Mouse (Mus musculus): ENCODE measurements around the gene Trim41. TPM values are rescaled to one million over a fixed set of nuclear protein-coding genes. Genes with fewer than 3 reads are reported as not detected.
"Not testable (repeated sequence)": the region's sequence is repeated elsewhere in the genome, so short reads cannot be mapped to it uniquely, and the experiment has no call there.

The Trim41 gene
- polyA plus RNA-seq, 1 experiment: 95.5 TPM

GRCm38 (mm10) chr11:48830279-48830678, 13.1 kb upstream of the Trim41 start:
- Histone ChIP-seq H3K27me3 (ENCODE audit: control insufficient read depth, insufficient read depth, low read length) (no peaks in the 10 kb centered on the region), H3K36me3 (ENCODE audit: control insufficient read depth, insufficient read depth, low read length) (no peaks in the 10 kb centered on the region), H3K27ac (ENCODE audit: control insufficient read depth, insufficient read depth, low read depth, low read length) (no peak overlapping the region), H3K4me3 (ENCODE audit: control insufficient read depth, low read depth, low read length) (no peak overlapping the region), H3K4me1 (ENCODE audit: control insufficient read depth, insufficient read depth, low read length) (peaks cover 3% of the 10 kb centered on the region; the same call in 1 of the 2 replicates)
- TF ChIP-seq CTCF (IDR thresholded peaks at IDR 0.05; ENCODE audit: control insufficient read depth, insufficient read depth, insufficient replicate concordance, low read depth, low read length) (no peak), POLR2A (IDR thresholded peaks at IDR 0.05; ENCODE audit: control insufficient read depth, low read depth, low read length) (no peak)

GRCm38 (mm10) chr11:48827926-48828325, 10.8 kb upstream of the Trim41 start:
- H3K36me3 ChIP-seq (ENCODE audit: control insufficient read depth, insufficient read depth, low read length): no peaks in the 10 kb centered on the region

DNA sequence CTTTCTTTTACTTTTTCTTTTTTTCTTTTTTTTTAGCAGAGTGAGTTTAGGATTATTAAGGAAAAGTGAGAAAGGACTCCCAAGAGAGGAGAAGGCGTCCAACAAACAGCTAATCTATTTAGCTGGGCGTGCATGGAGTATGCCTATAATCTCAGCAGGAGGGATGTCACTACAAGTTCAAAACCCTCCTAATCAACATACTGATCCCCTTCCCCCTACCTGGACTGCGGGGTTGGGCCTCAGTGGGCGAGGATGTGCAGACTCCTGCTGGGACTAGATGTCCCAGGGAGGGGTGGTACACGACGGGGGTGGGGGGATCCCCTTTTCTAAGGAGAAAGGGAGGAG, 9.6 kb upstream of the Trim41 start:
- Histone ChIP-seq H3K4me3 (ENCODE audit: control insufficient read depth, low read depth, low read length) (peak overlapping the region; percentile 0; the same call in 1 of the 2 replicates), H3K36me3 (ENCODE audit: control insufficient read depth, insufficient read depth, low read length) (no peaks in the 10 kb centered on the region), H3K4me1 (ENCODE audit: control insufficient read depth, insufficient read depth, low read length) (peaks cover 5% of the 10 kb centered on the region), H3K27ac (ENCODE audit: control insufficient read depth, insufficient read depth, low read depth, low read length) (no peak overlapping the region), H3K27me3 (ENCODE audit: control insufficient read depth, insufficient read depth, low read length) (no peaks in the 10 kb centered on the region)
- no peak for TF ChIP-seq POLR2A (IDR thresholded peaks at IDR 0.05; ENCODE audit: control insufficient read depth, low read depth, low read length)
- TF ChIP-seq CTCF (IDR thresholded peaks at IDR 0.05; ENCODE audit: control insufficient read depth, insufficient read depth, insufficient replicate concordance, low read depth, low read length): no peak

More at GRCm38 (mm10) chr11:48827926-48828325, 10.8 kb upstream of the Trim41 start:
- Histone ChIP-seq H3K27me3 (ENCODE audit: control insufficient read depth, insufficient read depth, low read length) (no peaks in the 10 kb centered on the region), H3K27ac (ENCODE audit: control insufficient read depth, insufficient read depth, low read depth, low read length) (no peak overlapping the region), H3K4me1 (ENCODE audit: control insufficient read depth, insufficient read depth, low read length) (peaks cover 5% of the 10 kb centered on the region), H3K4me3 (ENCODE audit: control insufficient read depth, low read depth, low read length) (no peak overlapping the region)
- TF ChIP-seq POLR2A (IDR thresholded peaks at IDR 0.05; ENCODE audit: control insufficient read depth, low read depth, low read length) (no peak), CTCF (IDR thresholded peaks at IDR 0.05; ENCODE audit: control insufficient read depth, insufficient read depth, insufficient replicate concordance, low read depth, low read length) (no peak)

DNA sequence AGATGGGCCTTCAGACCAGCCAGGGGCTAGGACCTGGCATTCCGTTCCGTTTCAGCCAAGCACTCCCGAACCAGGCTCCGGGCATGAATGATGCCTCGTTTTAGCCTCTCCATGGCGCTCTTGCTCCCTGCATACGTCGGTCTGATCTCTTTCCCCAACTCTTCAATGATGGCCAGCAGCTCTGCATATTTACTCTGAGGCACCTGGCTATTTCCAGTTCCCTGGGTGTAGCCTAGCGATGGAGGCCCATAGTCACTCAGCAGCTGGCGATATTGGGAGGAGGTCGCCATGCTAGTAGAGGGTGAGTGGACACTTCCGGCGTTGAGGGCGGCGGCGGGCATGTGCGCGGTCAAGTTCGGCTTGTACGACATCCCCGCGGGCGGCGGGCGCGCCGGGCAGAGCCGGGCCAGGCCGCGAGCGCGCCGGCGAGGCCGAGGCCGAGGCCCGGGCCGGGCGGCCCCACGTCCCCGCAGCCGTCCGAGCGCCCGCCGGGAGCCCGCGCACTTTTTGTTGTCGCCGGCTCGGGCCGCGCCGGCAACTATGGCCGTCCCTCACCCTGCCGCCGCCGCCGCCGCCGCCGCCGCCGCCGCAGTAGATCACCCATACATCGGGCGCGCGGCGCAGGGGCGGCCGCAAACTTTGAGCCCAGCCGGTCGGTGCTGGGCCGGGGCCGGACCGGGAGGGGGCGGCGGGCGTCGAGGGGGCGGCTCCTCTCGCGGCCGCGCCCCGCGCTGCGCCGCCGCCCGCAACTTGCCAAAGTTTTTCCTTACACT, 9.0 kb upstream of the Trim41 start, which contains the start of the genes Trim7 and Gm12184:
Trim7 (plus strand) TSS at position 162 of the 773 bp plus-strand sequence.
Gm12184 (minus strand) TSS at position 677 of the 773 bp plus-strand sequence.
- not testable (repeated sequence) for H3K36me3 ChIP-seq (ENCODE audit: control insufficient read depth, insufficient read depth, low read length); H3K4me1 ChIP-seq (ENCODE audit: control insufficient read depth, insufficient read depth, low read length); H3K27me3 ChIP-seq (ENCODE audit: control insufficient read depth, insufficient read depth, low read length)
- Histone ChIP-seq H3K4me3 (ENCODE audit: control insufficient read depth, low read depth, low read length) (peak within 1 kb of the TSS; percentile 56), H3K27ac (ENCODE audit: control insufficient read depth, insufficient read depth, low read depth, low read length) (peak within 1 kb of the TSS; percentile 55; the same call in 1 of the 2 replicates)

GRCm38 (mm10) chr11:48824311-48824830, 7.2 kb upstream of the Trim41 start:
- Histone ChIP-seq H3K36me3 (ENCODE audit: control insufficient read depth, insufficient read depth, low read length) (no peaks in the 10 kb centered on the region), H3K27ac (ENCODE audit: control insufficient read depth, insufficient read depth, low read depth, low read length) (no peak overlapping the region), H3K4me1 (ENCODE audit: control insufficient read depth, insufficient read depth, low read length) (peaks cover 5% of the 10 kb centered on the region), H3K27me3 (ENCODE audit: control insufficient read depth, insufficient read depth, low read length) (no peaks in the 10 kb centered on the region), H3K4me3 (ENCODE audit: control insufficient read depth, low read depth, low read length) (peak overlapping the region; percentile 44; the same call in 1 of the 2 replicates)
- TF ChIP-seq CTCF (IDR thresholded peaks at IDR 0.05; ENCODE audit: control insufficient read depth, insufficient read depth, insufficient replicate concordance, low read depth, low read length) (no peak), POLR2A (IDR thresholded peaks at IDR 0.05; ENCODE audit: control insufficient read depth, low read depth, low read length) (no peak)

GRCm38 (mm10) chr11:48823536-48823972, 6.4 kb upstream of the Trim41 start:
- Histone ChIP-seq H3K27me3 (ENCODE audit: control insufficient read depth, insufficient read depth, low read length) (no peaks in the 10 kb centered on the region), H3K4me1 (ENCODE audit: control insufficient read depth, insufficient read depth, low read length) (peaks cover 5% of the 10 kb centered on the region), H3K27ac (ENCODE audit: control insufficient read depth, insufficient read depth, low read depth, low read length) (no peak overlapping the region), H3K36me3 (ENCODE audit: control insufficient read depth, insufficient read depth, low read length) (no peaks in the 10 kb centered on the region), H3K4me3 (ENCODE audit: control insufficient read depth, low read depth, low read length) (peak overlapping the region; percentile 44)
- TF ChIP-seq POLR2A (IDR thresholded peaks at IDR 0.05; ENCODE audit: control insufficient read depth, low read depth, low read length): no peak
- TF ChIP-seq CTCF (IDR thresholded peaks at IDR 0.05; ENCODE audit: control insufficient read depth, insufficient read depth, insufficient replicate concordance, low read depth, low read length): no peak

- no peaks in the 10 kb centered on the region for H3K36me3 ChIP-seq (ENCODE audit: control insufficient read depth, insufficient read depth, low read length)
Observed at GRCm38 (mm10) chr11:48822768-48823512, 5.8 kb upstream of the Trim41 start.

GRCm38 (mm10) chr11:48821299-48821698, 4.1 kb upstream of the Trim41 start:
- H3K4me3 ChIP-seq (ENCODE audit: control insufficient read depth, low read depth, low read length); H3K27ac ChIP-seq (ENCODE audit: control insufficient read depth, insufficient read depth, low read depth, low read length); H3K4me1 ChIP-seq (ENCODE audit: control insufficient read depth, insufficient read depth, low read length); H3K27me3 ChIP-seq (ENCODE audit: control insufficient read depth, insufficient read depth, low read length); H3K36me3 ChIP-seq (ENCODE audit: control insufficient read depth, insufficient read depth, low read length): not testable (repeated sequence)

More at GRCm38 (mm10) chr11:48822768-48823512, 5.8 kb upstream of the Trim41 start:
- no peak overlapping the region for H3K27ac ChIP-seq (ENCODE audit: control insufficient read depth, insufficient read depth, low read depth, low read length)
- no peak overlapping the region for H3K4me3 ChIP-seq (ENCODE audit: control insufficient read depth, low read depth, low read length)
- H3K27me3 ChIP-seq (ENCODE audit: control insufficient read depth, insufficient read depth, low read length): no peaks in the 10 kb centered on the region
- no peak for TF ChIP-seq CTCF (IDR thresholded peaks at IDR 0.05; ENCODE audit: control insufficient read depth, insufficient read depth, insufficient replicate concordance, low read depth, low read length)
- no peak for TF ChIP-seq POLR2A (IDR thresholded peaks at IDR 0.05; ENCODE audit: control insufficient read depth, low read depth, low read length)
- H3K4me1 ChIP-seq (ENCODE audit: control insufficient read depth, insufficient read depth, low read length): peaks cover 5% of the 10 kb centered on the region
